Mouse (Mus musculus) thymus, adult 2 months (tissue): ENCODE data around the gene Pin4.

Source experiments
- CTCF ChIP-seq: fragments of 200-500 bp; IDR thresholded peaks from 2 replicates; pipeline ENCODE4 v1.5.1; 2012; ENCODE audit warnings: mild to moderate bottlenecking, control low read depth, low read length, moderate library complexity, borderline replicate concordance; ENCODE audit not compliant: control insufficient read depth, poor library complexity, insufficient read depth; ENCODE audit errors: extremely low read depth
- POLR2A ChIP-seq: fragments of 200-500 bp; IDR thresholded peaks from 2 replicates; pipeline ENCODE4 v1.6.1; 2012; ENCODE audit warnings: mild to moderate bottlenecking, low read length, control low read depth, moderate library complexity; ENCODE audit not compliant: control insufficient read depth, poor library complexity, insufficient read depth; ENCODE audit errors: extremely low read depth

- TF ChIP-seq CTCF (no peak), POLR2A (no peak)
Measured at GRCm38 (mm10) chrX:102141157-102141556, 21.9 kb downstream of the Pin4 start.
